Mouse (Mus musculus): ENCODE measurements around the gene Rad50. TPM values are rescaled to one million over a fixed set of nuclear protein-coding genes. Genes with fewer than 3 reads are reported as not detected.

Gene Rad50
- polyA plus RNA-seq, 1 experiment: 6.1 TPM

DNA sequence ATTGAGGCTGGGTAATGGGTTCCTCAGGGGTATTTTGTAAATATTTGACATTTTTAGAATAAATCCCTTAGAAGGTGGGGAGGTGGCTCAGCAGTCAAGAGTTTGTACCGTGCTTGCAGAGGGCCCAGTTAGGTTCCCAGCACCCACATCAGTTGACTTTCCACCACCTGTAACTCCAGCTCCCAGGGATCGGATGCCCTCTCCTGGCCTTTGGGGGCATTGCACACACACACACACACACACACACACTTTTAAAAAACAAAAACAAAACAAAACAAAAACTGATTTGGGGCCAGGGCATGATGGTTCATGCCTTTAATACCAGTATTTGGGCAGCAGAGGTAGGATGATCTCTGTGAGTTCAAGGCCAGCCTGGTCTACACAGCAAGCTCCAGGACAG lies 83.0 kb downstream of the Rad50 start:
- H3K27ac ChIP-seq (ENCODE audit: insufficient read depth, low read length): no peak overlapping the region
- TF ChIP-seq CTCF (IDR thresholded peaks at IDR 0.05; ENCODE audit: extremely low read depth, insufficient read depth, low read length) (no peak), POLR2A (IDR thresholded peaks at IDR 0.05; ENCODE audit: extremely low read depth, insufficient read depth, low read length) (no peak)
- H3K4me1 ChIP-seq (ENCODE audit: control insufficient read depth, insufficient read depth, low read length): no peaks in the 10 kb centered on the region
- no peak overlapping the region for H3K4me3 ChIP-seq (ENCODE audit: insufficient read depth, low read length)

DNA sequence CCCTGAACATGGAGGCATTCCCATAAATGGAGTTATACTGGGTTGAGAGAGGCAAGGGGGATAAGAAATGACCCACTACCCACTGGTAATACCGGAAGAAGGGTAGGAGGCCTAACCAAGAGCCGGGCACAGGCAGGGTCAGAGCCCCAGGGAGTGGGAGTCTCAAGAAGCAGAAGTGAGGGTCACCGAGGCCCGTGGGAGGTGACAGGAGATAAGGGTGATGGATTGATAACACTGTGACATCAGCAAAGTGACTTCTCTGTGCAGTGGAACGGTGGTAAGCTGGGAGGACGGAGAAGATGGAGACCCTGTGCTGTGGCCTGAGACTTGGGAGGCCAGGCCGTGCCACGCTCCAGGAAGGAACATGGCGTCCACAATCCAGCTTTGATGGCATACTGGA lies 83.5 kb downstream of the Rad50 start:
- Histone ChIP-seq H3K4me1 (ENCODE audit: control insufficient read depth, insufficient read depth, low read length) (no peaks in the 10 kb centered on the region), H3K27ac (ENCODE audit: insufficient read depth, low read length) (no peak overlapping the region), H3K4me3 (ENCODE audit: insufficient read depth, low read length) (no peak overlapping the region)
- TF ChIP-seq POLR2A (IDR thresholded peaks at IDR 0.05; ENCODE audit: extremely low read depth, insufficient read depth, low read length) (no peak), CTCF (IDR thresholded peaks at IDR 0.05; ENCODE audit: extremely low read depth, insufficient read depth, low read length) (no peak)

DNA sequence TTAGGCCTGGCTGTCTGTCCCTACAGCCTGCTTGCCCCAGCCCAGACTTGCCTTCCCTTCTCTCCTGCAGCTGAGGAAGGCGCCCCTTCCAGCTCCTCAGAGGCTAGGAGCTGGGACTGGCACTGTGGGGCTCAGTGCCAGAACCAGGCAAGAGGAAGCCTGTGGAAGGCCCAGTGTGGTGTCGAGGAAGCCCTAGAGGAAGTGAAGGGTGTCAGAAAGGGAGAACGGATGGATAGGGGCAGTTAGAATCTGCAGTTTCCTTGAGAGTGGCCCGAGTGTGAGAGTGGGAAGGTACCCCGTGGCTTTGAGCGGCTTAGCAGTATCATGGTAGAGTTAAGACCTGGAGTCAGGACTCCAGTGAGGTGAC lies 84.7 kb downstream of the Rad50 start:
- Histone ChIP-seq H3K4me3 (ENCODE audit: insufficient read depth, low read length) (no peak overlapping the region), H3K27ac (ENCODE audit: insufficient read depth, low read length) (no peak overlapping the region), H3K4me1 (ENCODE audit: control insufficient read depth, insufficient read depth, low read length) (no peaks in the 10 kb centered on the region)
- TF ChIP-seq POLR2A (IDR thresholded peaks at IDR 0.05; ENCODE audit: extremely low read depth, insufficient read depth, low read length) (no peak), CTCF (IDR thresholded peaks at IDR 0.05; ENCODE audit: extremely low read depth, insufficient read depth, low read length) (no peak)

DNA sequence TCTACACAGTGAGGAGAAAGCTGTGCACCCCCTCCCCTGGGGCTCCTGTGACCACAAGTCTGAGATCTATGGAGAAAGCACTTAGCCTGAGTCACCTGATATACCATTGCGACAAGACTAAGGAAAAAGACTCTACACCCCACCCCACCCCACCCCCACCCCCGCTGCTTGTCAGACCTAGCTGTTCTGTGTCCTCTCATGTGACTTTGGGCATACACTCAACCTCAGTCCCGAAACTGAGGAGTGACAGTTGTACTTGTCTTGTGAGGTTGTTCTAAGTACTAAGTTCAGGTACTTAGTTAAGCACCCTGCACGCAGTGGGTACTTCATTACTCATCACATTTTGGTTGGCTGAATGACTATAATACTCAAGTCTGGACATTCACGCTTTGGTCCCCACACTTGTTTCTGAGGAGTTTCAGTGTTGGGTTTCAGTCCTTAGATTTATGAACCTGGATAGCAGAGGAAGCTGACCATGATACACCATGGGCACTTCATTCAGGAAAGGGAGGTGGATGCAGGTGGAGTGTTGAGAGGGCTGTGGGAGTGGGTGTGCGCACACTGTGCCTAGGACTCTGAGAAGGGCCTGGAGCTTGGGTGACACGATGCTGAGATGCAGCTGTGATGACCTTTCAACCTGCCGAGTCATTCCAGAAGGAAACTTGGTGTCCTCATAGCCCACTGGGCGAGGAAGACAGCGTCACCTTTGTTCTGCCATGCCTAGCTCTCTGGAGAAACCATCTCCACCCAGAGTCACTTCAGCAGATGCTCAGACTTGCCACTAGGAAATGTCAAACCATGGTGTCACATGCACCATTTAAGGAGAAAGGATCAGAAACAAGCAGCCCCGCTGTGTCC lies 85.3 kb downstream of the Rad50 start:
- Histone ChIP-seq H3K27ac (ENCODE audit: insufficient read depth, low read length) (no peak overlapping the region), H3K4me1 (ENCODE audit: control insufficient read depth, insufficient read depth, low read length) (no peaks in the 10 kb centered on the region), H3K4me3 (ENCODE audit: insufficient read depth, low read length) (no peak overlapping the region)
- no peak for TF ChIP-seq CTCF (IDR thresholded peaks at IDR 0.05; ENCODE audit: extremely low read depth, insufficient read depth, low read length)

DNA sequence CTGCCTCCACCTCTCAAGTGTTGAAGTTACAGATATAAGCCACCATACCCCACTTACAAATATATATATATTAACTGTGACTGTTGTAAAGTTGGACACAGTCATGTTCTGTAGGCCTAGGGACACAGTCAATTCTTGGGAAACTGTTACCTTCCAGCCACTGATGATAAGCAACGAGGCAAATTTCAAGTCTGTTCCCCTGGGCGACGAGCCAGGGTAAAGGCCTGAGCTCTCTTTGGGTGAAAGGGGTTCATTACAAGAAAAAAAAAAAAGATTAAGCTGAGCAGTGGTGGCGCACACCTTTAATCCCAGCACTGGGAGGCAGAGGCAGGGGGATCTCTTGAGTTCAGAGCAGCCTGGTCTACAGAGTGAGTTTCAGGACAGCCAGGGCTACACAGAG lies 87.0 kb downstream of the Rad50 start:
- TF ChIP-seq CTCF (IDR thresholded peaks at IDR 0.05; ENCODE audit: extremely low read depth, insufficient read depth, low read length) (no peak), POLR2A (IDR thresholded peaks at IDR 0.05; ENCODE audit: extremely low read depth, insufficient read depth, low read length) (no peak)
- H3K4me1 ChIP-seq (ENCODE audit: control insufficient read depth, insufficient read depth, low read length): no peaks in the 10 kb centered on the region
- no peak overlapping the region for H3K4me3 ChIP-seq (ENCODE audit: insufficient read depth, low read length)
- H3K27ac ChIP-seq (ENCODE audit: insufficient read depth, low read length): no peak overlapping the region

DNA sequence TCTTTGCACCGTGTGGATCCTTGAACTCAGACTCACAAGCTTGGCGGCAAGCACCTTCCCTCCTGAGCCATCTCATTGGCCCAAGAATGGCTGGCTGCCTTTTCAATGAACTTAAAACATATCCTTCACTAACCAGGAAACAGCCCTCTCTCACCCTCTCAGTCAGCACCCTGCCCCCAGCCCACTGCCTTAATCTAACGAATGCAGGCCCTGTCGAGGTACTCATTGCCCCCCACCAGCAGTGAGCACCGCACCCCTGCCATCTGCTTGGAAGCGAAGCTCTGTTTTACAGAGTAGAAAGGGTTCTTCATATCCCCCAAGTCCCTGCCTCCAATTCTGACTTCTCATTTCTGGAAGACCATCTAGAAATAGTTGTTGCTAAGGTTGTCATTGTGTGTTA lies 87.7 kb downstream of the Rad50 start:
- H3K4me3 ChIP-seq (ENCODE audit: insufficient read depth, low read length): no peak overlapping the region
- no peaks in the 10 kb centered on the region for H3K4me1 ChIP-seq (ENCODE audit: control insufficient read depth, insufficient read depth, low read length)
- TF ChIP-seq POLR2A (IDR thresholded peaks at IDR 0.05; ENCODE audit: extremely low read depth, insufficient read depth, low read length) (no peak), CTCF (IDR thresholded peaks at IDR 0.05; ENCODE audit: extremely low read depth, insufficient read depth, low read length) (no peak)
- H3K27ac ChIP-seq (ENCODE audit: insufficient read depth, low read length): no peak overlapping the region

DNA sequence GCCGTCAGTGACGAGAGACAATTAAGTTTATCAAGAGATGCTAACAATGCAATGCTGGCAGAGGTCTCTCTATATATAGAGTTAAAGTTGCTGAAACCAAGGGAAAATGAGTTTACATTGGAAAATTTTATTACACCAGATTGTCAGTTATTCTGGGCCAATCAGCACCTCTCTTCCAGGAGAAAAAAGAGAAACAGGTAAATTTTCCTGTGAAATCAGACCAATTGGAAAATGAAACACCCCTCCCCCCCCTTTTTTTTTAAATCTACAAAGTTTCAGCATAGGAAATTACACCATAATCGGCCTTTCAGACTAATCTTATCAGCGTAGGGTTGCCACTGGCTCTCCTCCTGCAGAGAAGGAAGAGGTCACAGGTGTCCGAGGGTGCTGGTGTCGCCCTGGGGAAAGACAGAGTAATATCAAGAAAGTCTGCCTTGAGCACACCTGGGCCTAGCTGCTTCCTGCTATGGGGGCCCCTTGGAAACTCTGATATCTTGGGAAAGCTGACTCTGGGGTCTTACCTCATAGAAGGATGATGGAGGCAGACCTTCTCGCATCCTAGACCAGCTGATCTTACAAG lies 88.4 kb downstream of the Rad50 start, which contains the start of gene Il4:
Gene Il4, minus strand, starts transcription at position 51 of the 580 bp plus-strand sequence.
- TF ChIP-seq POLR2A (IDR thresholded peaks at IDR 0.05; ENCODE audit: extremely low read depth, insufficient read depth, low read length) (no peak), CTCF (IDR thresholded peaks at IDR 0.05; ENCODE audit: extremely low read depth, insufficient read depth, low read length) (no peak)
- Histone ChIP-seq H3K27ac (ENCODE audit: insufficient read depth, low read length) (no peak within 1 kb of the TSS), H3K4me1 (ENCODE audit: control insufficient read depth, insufficient read depth, low read length) (no peaks in the 10 kb centered on the region), H3K4me3 (ENCODE audit: insufficient read depth, low read length) (no peak within 1 kb of the TSS)

DNA sequence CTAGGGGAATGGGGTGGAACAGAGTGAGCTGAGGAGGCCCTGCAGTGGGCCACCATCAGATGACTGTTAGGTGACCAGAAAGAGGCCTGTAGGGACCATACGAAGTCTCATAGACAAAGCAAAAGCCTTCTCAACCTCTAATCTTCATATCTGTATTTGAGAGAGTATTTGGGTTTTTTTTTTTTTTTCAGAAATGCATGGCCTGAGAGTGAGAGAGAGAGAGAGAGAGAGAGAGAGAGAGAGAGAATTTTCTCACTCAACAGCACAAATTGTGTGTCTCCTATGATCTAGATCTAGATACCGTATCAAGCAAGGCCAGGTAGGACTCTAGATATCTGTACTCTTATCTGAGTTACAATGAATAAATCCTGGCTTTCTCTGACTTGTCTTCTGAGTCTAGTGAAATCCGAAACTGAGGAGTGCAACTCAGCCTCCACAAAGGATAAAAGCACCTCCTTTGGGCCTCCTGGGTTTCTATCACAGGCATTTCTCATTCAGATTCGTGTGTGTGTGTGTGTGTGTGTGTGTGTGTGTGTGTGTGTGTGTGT lies 89.5 kb downstream of the Rad50 start:
- TF ChIP-seq POLR2A (IDR thresholded peaks at IDR 0.05; ENCODE audit: extremely low read depth, insufficient read depth, low read length): no peak
- no peak for TF ChIP-seq CTCF (IDR thresholded peaks at IDR 0.05; ENCODE audit: extremely low read depth, insufficient read depth, low read length)

DNA sequence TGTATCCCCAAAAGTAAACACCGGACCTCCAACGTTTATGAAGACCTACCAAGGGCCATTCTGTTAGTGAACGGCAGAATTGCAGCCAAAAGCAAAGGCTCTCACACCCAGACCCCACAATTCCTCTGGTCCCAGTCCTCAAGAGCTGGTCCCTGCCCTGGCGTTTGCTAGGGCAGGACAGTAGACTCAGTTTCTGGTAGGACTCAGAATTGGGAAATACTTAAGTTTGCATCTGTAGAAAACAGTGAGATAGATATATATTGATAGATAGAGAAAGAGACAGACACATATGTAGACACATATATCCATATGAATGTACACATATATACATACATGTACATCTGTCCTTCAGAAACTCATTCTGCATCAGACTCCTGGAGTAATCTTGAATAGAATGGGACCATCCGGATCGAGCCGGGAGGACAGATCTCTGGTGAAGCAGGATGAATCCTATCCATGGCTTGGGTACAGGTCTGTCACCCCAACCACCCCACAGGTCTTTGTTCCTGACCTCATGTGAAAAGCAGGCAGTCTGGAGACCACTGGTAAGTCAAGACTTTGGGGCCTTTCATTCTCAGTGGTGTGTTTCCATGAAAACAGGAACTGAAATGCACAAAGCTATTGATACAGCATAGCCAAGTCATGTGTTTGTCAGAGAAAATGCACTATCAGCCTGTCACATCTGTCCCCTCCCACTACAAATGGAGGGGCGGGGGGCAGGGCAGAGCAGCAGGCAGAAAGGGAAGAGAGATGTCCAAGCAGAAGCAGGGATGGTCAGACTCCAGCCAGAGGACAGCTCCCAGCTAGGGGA lies 90.2 kb downstream of the Rad50 start:
- H3K4me1 ChIP-seq (ENCODE audit: control insufficient read depth, insufficient read depth, low read length): no peaks in the 10 kb centered on the region
- no peak overlapping the region for H3K4me3 ChIP-seq (ENCODE audit: insufficient read depth, low read length)
- TF ChIP-seq CTCF (IDR thresholded peaks at IDR 0.05; ENCODE audit: extremely low read depth, insufficient read depth, low read length) (no peak), POLR2A (IDR thresholded peaks at IDR 0.05; ENCODE audit: extremely low read depth, insufficient read depth, low read length) (no peak)
- no peak overlapping the region for H3K27ac ChIP-seq (ENCODE audit: insufficient read depth, low read length)

More for the DNA sequence above, 89.5 kb downstream of the Rad50 start:
- Histone ChIP-seq H3K27ac (ENCODE audit: insufficient read depth, low read length) (no peak overlapping the region), H3K4me3 (ENCODE audit: insufficient read depth, low read length) (no peak overlapping the region), H3K4me1 (ENCODE audit: control insufficient read depth, insufficient read depth, low read length) (no peaks in the 10 kb centered on the region)

Data from cortical plate, adult 2 months (tissue).